Mouse (Mus musculus) liver, adult 2 months (tissue): ENCODE data around the gene Map1lc3a.

Source experiments
- CTCF ChIP-seq: fragments of 200-500 bp; IDR thresholded peaks from 2 replicates; pipeline ENCODE4 v1.5.1; 2011; ENCODE audit warnings: low read depth, low read length, control low read depth
- POLR2A ChIP-seq: fragments of 200-500 bp; IDR thresholded peaks from 2 replicates; pipeline ENCODE4 v1.6.1; 2011; ENCODE audit warnings: low read length, control low read depth; ENCODE audit not compliant: insufficient read depth; ENCODE audit errors: extremely low read depth

DNA sequence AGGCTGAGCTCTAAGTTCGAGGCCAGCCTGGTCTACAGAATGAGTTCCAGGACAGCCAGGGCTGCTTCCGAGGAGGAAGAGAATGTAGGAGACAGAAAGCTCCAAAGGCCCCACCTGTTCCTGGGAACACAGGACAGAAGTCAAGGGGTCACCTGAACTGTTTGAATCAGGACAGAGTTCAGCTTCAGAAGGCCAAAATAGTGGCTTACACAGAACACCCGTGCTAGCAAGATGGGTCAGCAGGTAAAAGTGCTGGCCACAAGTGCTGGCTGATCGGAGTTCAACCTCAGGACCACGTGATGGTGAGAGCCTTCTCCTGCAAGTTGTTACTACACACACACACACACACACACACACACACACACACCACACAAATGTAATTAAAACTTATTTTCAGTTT lies 9.2 kb upstream of the Map1lc3a start:
- TF ChIP-seq POLR2A = no peak
- no peak for TF ChIP-seq CTCF
